Mouse (Mus musculus) bone marrow, adult 2 months (tissue): ENCODE results near the gene Olfr574.

Source experiments
- CTCF ChIP-seq: fragments of 200-500 bp; IDR thresholded peaks from 2 replicates; pipeline ENCODE4 v1.5.1; 2011; ENCODE audit warnings: low read length, control low read depth; ENCODE audit not compliant: control insufficient read depth, insufficient read depth
- POLR2A ChIP-seq: fragments of 200-500 bp; IDR thresholded peaks from 2 replicates; pipeline ENCODE4 v1.6.1; 2011; ENCODE audit warnings: low read depth, mild to moderate bottlenecking, control low read depth, low read length, borderline replicate concordance; ENCODE audit not compliant: control insufficient read depth

- TF ChIP-seq CTCF: no peak
- TF ChIP-seq POLR2A: no peak
Measured at GRCm38 (mm10) chr7:102974399-102974798, 26.1 kb downstream of the Olfr574 start.
